Mouse (Mus musculus) embryo, embryonic 11.5 days (tissue): ENCODE measurements around the gene Actr6.
"Not testable (repeated sequence)": the region's sequence is repeated elsewhere in the genome, so short reads cannot be mapped to it uniquely, and the experiment has no call there.

ENCODE experiments used
- DNase-seq: peaks from one replicate; pipeline ENCODE4 v3.0.0-alpha.2; 2012; ENCODE audit warnings: low read depth, low spot score

The Actr6 gene

DNA sequence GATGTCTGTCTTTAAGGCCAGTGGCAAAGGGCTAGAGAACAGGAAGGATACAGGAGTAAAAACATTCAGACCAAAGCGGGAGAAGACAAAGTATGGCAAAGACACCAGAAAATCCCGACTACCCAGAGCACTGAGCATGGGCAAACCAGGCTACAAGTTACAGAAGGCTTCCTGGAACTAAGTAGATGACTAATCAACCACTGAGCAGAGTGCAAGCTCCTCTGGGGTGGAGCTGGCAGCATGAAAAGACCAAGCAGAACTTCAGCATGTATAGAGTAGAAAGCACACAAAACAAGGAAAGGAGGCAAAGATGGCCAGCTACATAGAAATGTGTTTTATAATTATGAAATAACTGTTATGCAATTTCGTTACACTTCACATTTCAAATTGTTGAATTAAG is 51.6 kb downstream of the Actr6 start:
- no peak for DNase-seq

DNA sequence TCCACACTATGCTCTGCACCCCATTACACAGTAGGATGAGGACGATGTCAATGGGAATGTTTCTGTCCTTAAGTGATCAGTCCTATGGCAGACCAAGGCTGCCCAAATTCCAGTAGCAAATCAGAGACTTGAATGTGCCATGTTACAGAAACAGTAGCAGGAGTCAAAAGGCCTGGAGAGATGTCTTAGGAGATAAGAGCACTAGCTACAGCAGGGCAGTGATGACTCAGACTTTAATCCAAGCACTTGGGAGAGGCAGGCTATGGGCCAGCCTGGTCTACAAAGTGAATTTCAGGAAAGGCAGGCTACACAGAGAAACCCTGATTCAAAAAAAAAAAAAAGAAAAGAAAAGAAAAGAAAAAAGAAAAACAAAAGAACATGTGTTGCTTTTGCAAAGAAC is 52.6 kb downstream of the Actr6 start:
- no peak for DNase-seq

DNA sequence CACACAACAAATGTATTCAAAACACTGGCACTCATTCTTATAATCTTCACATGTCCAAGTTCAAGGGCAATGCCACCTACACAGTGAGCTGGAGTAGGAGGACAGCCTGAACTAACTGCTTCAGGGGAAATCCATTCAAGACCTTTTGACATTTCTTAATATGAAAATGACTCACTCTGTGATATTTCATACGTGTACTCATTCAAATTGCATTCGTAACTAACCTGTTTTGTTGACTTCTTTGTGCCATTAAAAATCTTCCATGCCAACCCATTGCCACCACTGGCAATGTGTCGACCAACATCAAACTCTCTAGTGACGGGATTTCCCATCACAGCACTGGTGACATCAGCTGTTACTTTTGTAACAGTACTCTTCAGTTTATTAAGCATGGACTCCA is 54.0 kb downstream of the Actr6 start:
- no peak for DNase-seq

DNA sequence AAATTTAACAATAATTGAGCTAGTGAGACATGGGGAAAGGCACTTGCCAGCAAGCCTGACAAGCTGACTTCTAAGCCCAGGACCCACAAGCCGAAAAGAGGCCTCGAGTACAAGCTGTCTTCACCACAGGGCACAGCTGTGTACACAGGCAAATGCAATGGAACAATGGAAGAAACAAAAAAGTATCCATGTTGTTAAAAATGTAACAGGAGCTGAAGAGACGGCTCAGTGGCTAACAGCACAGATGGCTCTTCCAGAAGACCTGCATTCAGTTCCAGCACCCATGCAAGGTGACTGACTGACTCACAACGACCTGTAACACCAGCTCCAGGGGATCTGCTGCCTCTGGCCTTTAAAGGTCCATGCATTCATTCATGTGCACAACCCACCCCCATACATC is 55.5 kb downstream of the Actr6 start:
- DNase-seq, result no peak

DNA sequence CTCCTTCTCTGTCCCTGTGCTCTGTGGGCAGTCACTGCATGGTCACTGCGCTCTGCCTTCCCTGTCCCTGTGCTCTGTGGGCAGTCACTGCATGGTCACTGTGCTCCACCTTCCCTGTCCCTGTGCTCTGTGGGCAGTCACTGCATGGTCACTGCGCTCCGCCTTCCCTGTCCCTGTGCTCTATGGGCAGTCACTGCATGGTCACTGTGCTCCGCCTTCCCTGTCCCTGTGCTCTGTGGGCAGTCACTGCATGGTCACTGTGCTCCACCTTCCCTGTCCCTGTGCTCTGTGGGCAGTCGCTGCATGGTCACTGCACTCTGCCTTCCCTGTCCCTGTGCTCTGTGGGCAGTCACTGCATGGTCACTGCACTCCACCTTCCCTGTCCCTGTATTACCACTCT is 61.7 kb downstream of the Actr6 start:
- DNase-seq, result not testable (repeated sequence)

DNA sequence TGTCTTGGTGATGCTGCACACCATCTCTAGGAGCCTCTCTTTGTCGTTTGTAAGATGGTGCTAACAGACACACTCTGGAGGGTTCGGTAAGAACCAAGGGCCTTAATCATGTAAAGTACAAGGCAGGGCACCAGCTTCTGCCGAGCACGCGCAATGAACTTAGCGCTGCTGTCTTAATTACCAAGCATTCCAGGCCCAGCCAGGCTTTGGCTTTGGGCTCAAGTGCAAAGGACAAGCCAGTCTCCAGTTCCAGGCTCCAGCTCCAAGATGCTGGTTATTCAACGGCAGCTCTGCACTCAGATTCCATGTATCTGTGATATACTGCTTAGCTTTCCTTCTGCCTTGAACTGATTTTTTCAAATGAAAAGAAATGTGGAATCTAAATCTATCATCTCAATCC is 64.5 kb downstream of the Actr6 start:
- no peak for DNase-seq

DNA sequence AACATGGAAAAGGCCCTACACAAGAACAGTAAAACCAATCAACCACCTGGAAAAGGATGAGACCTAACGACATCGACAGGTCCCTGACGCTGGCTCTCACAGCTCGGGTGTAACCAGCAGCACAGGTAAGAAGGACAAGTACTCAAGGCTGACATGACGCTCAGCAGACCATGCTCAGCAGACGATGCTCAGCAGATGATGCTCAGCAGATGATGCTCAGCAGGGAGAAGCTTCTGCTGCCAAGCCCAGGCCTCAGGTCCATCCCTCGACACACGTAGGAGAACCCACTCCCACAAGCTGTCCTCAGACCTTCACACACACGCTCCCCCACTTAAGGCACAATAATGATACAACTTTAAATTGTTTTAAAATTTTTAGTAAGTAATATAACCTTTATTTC is 66.4 kb downstream of the Actr6 start:
- DNase-seq, result no peak

DNA sequence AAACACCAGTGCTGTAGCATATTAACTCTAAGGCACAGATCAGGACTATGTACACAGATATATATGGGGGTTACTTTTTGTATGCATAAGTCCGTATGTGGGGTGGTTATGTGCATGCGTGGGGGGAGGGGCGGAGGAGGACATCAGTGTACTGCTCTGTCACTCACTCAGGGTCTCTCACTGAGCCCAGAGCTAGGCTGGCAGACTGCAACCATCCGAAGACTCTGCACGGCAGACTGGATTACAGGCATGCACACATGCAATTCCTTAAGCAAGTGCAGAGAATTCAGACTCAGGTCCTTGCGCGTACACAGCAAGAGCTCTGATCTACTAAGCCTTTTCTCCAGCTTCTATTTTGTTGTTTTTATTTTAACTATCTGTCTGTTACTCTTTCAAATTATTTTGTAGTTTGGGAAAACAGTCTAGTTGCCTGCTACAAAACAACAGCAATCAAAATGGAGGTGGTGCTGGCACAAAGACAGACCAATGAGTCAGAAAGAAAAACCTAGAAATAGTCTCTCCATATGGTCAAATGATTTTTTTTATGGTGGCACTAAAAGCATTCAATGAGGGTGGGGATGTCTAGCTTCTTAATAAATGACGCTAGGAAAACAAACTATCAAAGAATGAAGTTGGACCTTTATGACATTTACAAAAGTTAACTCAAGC is 67.0 kb downstream of the Actr6 start:
- no peak for DNase-seq
